ENCODE assay signal across 21 mouse cellular contexts in genomic region chr2:161481741-161482140, GRCm38 (mm10).
"Had no signal": no experiment of that assay in that cellular context is flagged by ENCODE, and none has a peak within 500 bp of the region (broad histone marks: within the 10 kb centered on the region; RNA-seq: fewer than 3 reads in every experiment).

No protein-coding gene starts in this region.

- H3K9me3 ChIP-seq: heart, embryonic 10.5 days; heart, embryonic 12.5 days; intestine, embryonic 15.5 days; limb, embryonic 13.5 days; limb, embryonic 15.5 days; liver, embryonic 12.5 days had no signal

- H3K4me1 ChIP-seq: heart, embryonic 10.5 days; heart, embryonic 12.5 days; intestine, embryonic 15.5 days; limb, embryonic 13.5 days; limb, embryonic 15.5 days; liver, embryonic 12.5 days had no signal

- H3K27me3 ChIP-seq: heart, embryonic 12.5 days; intestine, embryonic 15.5 days; limb, embryonic 13.5 days; limb, embryonic 15.5 days; liver, embryonic 12.5 days had no signal

- H3K27ac ChIP-seq: gastrocnemius, adult 2 months; heart, embryonic 10.5 days; hindbrain, embryonic 14.5 days; intestine, embryonic 15.5 days; layer of hippocampus, adult 2 months; limb, embryonic 13.5 days; limb, embryonic 15.5 days; liver, embryonic 12.5 days had no signal

- ATAC-seq: inflammation-experienced regulatory T-cells, adult 6 months; intestine, embryonic 15.5 days; intestine, postnatal 0 days; liver, embryonic 12.5 days had no signal

- H3K9ac ChIP-seq: heart, embryonic 12.5 days; hindbrain, embryonic 14.5 days; intestine, embryonic 15.5 days; limb, embryonic 13.5 days; limb, embryonic 15.5 days; liver, embryonic 12.5 days had no signal

- H3K4me3 ChIP-seq: gastrocnemius, adult 2 months; heart, embryonic 10.5 days; heart, embryonic 12.5 days; intestine, embryonic 15.5 days; layer of hippocampus, adult 2 months; limb, embryonic 13.5 days; limb, embryonic 15.5 days; liver, embryonic 12.5 days had no signal

- DNase-seq: gastrocnemius, adult 2 months; gastrocnemius, postnatal 10 days; gastrocnemius, postnatal 25 days; heart, adult 18-20 months; heart, postnatal 10 days; heart, postnatal 4 days; kidney, adult 18-20 months; kidney, adult 8-10 months; kidney, postnatal 10 days; kidney, postnatal 25 days; kidney, postnatal 4 days had no signal

- H3K36me3 ChIP-seq: heart, embryonic 10.5 days; heart, embryonic 12.5 days; intestine, embryonic 15.5 days; limb, embryonic 13.5 days; limb, embryonic 15.5 days; liver, embryonic 12.5 days had no signal

- H3K4me2 ChIP-seq: heart, embryonic 12.5 days; hindbrain, embryonic 14.5 days; intestine, embryonic 15.5 days; limb, embryonic 13.5 days; limb, embryonic 15.5 days; liver, embryonic 12.5 days had no signal
